Mouse (Mus musculus) hematopoietic multipotent progenitor cell, adult 10-12 weeks (in vitro differentiated cells): ENCODE measurements around the gene Sf3a3. TPM values are rescaled to one million over a fixed set of nuclear protein-coding genes. Genes with fewer than 3 reads are reported as not detected.

Experiments used
- polyA plus RNA-seq: library from polyadenylated mRNA; stranded (reverse); fragments of >175 nt; gene quantifications from 2 replicates; pipeline ENCODE4 v1.2.3, GENCODE M21; 2012; ENCODE audit warnings: low replicate concordance

Sf3a3 gene
- 20.3 and 20.4 TPM in 2 replicates for polyA plus RNA-seq

GRCm38 (mm10) chr4:124714545-124715481 is at the start of gene Sf3a3:
TSS of gene Sf3a3 (plus strand) at chr4:124714776.

GRCm38 (mm10) chr4:124693135-124693894 is 21.3 kb upstream of the Sf3a3 start, which contains the start of gene Utp11:
TSS of gene Utp11 (minus strand) at chr4:124693600.

DNA sequence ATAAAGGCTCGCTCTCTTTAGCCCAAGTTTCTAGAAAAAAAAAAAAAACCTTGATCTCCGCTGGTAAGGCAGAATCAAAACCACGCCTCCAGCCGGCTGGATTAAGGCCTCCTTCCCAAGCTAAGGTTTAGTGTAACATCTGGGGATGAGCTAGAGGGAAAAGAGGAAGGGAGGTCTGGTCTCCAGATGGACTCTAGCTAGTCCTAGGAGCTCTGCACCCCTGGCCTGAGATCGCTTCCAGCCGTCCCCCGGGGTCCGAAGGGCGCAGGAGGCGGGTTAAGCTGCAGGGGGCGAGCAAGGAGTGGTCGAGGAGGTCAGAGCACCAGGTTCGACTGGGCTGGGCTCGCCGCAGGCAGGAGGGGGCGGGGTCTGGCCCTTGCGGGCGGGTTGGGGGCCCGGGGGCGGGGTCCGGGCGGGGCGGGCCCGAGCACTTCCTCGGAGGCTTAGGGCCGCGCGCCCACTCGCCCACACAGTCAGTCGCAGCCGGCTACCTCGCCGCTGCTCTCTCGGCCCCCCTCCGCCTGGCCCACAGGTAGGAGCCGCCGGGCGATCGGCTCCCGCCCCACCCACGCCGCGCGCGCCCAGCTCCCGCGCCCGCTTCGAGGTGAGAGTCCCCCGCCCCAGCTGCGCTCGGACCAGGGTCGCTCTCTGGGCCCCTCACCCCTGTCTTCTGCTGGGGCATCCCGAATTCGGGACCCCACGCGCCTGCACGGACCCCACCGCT is 14.2 kb upstream of the Sf3a3 start, which contains the start of gene Fhl3:
Gene Fhl3 (plus strand): TSS at position 454 of the 724 bp plus-strand sequence.

DNA sequence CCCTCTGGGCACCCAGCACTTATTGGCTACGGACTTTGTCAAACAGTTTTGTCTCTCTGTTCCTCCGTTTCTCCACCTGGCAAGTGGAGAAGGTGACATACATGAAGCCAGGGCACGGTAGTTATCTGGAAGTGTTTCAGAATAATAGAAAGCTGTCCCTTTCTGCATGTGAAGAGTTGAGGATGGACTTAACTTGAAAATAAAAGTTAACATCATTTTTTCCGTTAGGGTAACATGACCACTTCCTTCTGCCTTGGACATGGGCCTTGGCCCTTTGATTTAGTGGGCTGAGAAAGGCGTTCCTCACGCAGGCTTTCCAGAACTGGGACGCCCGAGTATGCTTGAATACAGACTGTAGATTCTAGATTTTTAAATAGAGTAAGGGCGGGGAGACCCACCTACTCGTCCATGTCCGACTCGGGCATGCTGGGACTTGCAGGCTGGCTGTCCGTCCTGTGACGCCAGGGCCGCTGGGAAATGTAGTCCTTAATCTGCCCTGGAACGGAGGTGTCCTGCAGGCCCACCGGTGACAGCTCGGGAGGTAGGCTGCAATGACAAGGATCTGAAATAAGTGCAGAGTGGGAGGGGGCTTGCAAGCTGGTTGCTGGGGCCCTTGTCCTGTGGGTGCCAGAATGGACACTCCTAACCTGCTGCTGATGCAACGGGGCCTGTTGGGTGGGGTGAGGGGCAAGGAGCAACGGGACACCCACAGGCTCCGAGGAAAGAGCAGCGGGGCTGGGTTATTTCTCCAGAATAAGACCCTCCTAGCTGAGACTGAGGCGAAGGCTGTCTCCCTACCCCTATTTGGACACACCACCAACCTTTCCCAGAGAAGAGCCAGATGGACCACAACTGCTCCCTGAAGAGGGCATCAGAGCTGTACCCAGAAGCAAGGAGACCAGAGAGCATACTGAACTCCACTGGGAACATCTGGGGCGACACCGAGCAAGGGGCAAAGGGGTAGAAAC is 27.1 kb downstream of the Sf3a3 start, which contains the start of gene Inpp5b:
Gene Inpp5b (plus strand): TSS at position 475 of the 968 bp plus-strand sequence.

Other genes with a start within 250 kb of the Sf3a3 start
- gene 3100002H09Rik, start 104.0 kb upstream of the Sf3a3 start, polyA plus RNA-seq: not detected in 2 replicates
- gene Pou3f1, start 58.0 kb upstream of the Sf3a3 start, polyA plus RNA-seq: 0.02 TPM in 1 of 2 replicates, not detected in the other
- 1.2 and 7.8 TPM in 2 replicates for gene Utp11, start 21.2 kb upstream of the Sf3a3 start, polyA plus RNA-seq
- 17.6 and 33.3 TPM in 2 replicates for gene Fhl3, start 14.1 kb upstream of the Sf3a3 start, polyA plus RNA-seq
- gene Inpp5b, start 27.1 kb downstream of the Sf3a3 start, polyA plus RNA-seq: 17.0 and 19.0 TPM in 2 replicates
- 9.3 and 10.7 TPM in 2 replicates for gene Mtf1, start 87.3 kb downstream of the Sf3a3 start, polyA plus RNA-seq
- 9.8 and 17.4 TPM in 2 replicates for gene Yrdc, start 135.9 kb downstream of the Sf3a3 start, polyA plus RNA-seq
- 9.1 and 20.3 TPM in 2 replicates for gene 1110065P20Rik, start 136.4 kb downstream of the Sf3a3 start, polyA plus RNA-seq
- 0.52 and 1.3 TPM in 2 replicates for gene Maneal, start 147.4 kb downstream of the Sf3a3 start, polyA plus RNA-seq
- not detected in 2 replicates for gene Epha10, start 166.1 kb downstream of the Sf3a3 start, polyA plus RNA-seq
- gene 9930104L06Rik, start 222.3 kb downstream of the Sf3a3 start, polyA plus RNA-seq: 2.3 and 7.6 TPM in 2 replicates
- 17.1 and 23.0 TPM in 2 replicates for gene Cdca8, start 224.5 kb downstream of the Sf3a3 start, polyA plus RNA-seq